In the genomic region with DNA sequence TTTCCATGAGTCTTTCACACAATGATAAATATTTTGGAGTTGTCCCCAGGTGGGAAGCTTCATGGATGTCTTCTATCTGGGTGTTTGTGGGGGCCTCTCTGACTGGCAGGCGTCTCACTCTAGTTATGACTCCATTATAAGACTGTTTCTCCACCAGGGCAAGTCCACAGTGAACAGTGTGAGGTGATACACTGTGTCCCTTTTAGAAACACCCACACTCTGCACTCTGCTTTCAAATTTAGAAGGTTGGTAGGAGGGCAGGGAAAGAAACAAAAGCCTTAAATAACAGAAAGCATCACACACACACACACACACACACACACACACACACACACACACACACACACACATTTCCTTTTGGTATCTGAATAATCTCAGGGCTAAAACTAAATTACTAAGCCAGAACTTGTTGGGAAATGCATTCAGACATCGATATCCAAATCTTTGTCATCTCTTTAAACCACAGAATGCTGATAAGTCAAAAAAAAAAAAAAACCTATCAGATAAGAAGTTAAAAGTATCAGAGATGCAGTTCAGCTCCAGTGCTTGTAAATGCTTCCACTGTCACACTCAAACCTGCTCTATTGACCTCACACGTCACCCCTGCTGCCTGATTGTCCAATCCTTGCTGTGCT, we compare ENCODE assay signal across 23 mouse cellular contexts. TPM values are rescaled to one million over a fixed set of nuclear protein-coding genes. Genes with fewer than 3 reads are reported as not detected.
DNase-seq lines count a peak whose midpoint lies in the region; ATAC-seq lines count a peak whose summit lies in the region.
"Had no signal": no experiment of that assay in that cellular context is flagged by ENCODE, and none has a peak within 500 bp of the region (broad histone marks: within the 10 kb centered on the region; RNA-seq: fewer than 3 reads in every experiment).

No protein-coding gene starts in this region.

- H3K4me3 ChIP-seq in embryonic facial prominence, embryonic 10.5 days = no peak overlapping the region
- H3K4me3 ChIP-seq: embryonic facial prominence, embryonic 15.5 days; erythroblast, embryonic 14.5 days; forebrain, embryonic 10.5 days; forebrain, embryonic 15.5 days; heart, embryonic 12.5 days; hindbrain, embryonic 12.5 days had no signal

- H3K4me1 ChIP-seq in embryonic facial prominence, embryonic 10.5 days = peaks cover 11% of the 10 kb centered on the region
- H3K4me1 ChIP-seq: embryonic facial prominence, embryonic 15.5 days; forebrain, embryonic 15.5 days; hindbrain, embryonic 12.5 days had no signal

- H3K27ac ChIP-seq in embryonic facial prominence, embryonic 10.5 days (replicated peaks) = no peak overlapping the region
- H3K27ac ChIP-seq: embryonic facial prominence, embryonic 15.5 days; forebrain, embryonic 10.5 days; forebrain, embryonic 15.5 days; hindbrain, embryonic 12.5 days had no signal

- peak; percentile 33 for ATAC-seq in activated CD4-positive, CD25-positive, alpha-beta regulatory T cell, adult 4 months
- ATAC-seq: forebrain, embryonic 15.5 days; intestine, postnatal 0 days had no signal

- H3K9me3 ChIP-seq in embryonic facial prominence, embryonic 10.5 days = no peaks in the 10 kb centered on the region
- H3K9me3 ChIP-seq: embryonic facial prominence, embryonic 15.5 days; forebrain, embryonic 10.5 days; forebrain, embryonic 15.5 days; heart, embryonic 12.5 days; hindbrain, embryonic 12.5 days had no signal

- peak; percentile 39 for DNase-seq in urinary bladder, postnatal 14 days (ENCODE audit: low spot score)
- no peak for DNase-seq in urinary bladder, adult 18-20 months (ENCODE audit: low spot score in 2 of 2)
- peak; percentile 51 for DNase-seq in induced T-regulatory cell, adult 2 months (ENCODE audit: low read depth)
- peak; percentile 43 for DNase-seq in naive thymus-derived CD4-positive, alpha-beta T cell, adult 2 months (ENCODE audit: low read depth)
- no peak for DNase-seq in B cell, adult 2 months
- no peak for DNase-seq in embryonic facial prominence, embryonic 10.5 days (ENCODE audit: low spot score)
- no peak for DNase-seq in layer of hippocampus, adult 8-10 months (ENCODE audit: low spot score in 2 of 2)
- DNase-seq: adrenal gland, adult 8-10 months; adrenal gland, postnatal 36 days; cerebellum, adult 11-12 months; cerebellum, adult 9-11 months; cerebellum, postnatal 36 days; gastrocnemius, postnatal 14 days; kidney, adult 9 months had no signal

- H3K27me3 ChIP-seq in embryonic facial prominence, embryonic 10.5 days (replicated peaks; ENCODE audit: low read depth, poor library complexity, severe bottlenecking) = no peaks in the 10 kb centered on the region
- H3K27me3 ChIP-seq: CH12.LX; embryonic facial prominence, embryonic 15.5 days; forebrain, embryonic 15.5 days; heart, embryonic 12.5 days; hindbrain, embryonic 12.5 days had no signal

- WGBS in embryonic facial prominence, embryonic 10.5 days = 71% methylated on average over 3 of the region's 3 CpGs

- no peaks in the 10 kb centered on the region for H3K36me3 ChIP-seq in embryonic facial prominence, embryonic 10.5 days (replicated peaks)
- H3K36me3 ChIP-seq: embryonic facial prominence, embryonic 15.5 days; forebrain, embryonic 10.5 days; forebrain, embryonic 15.5 days; heart, embryonic 12.5 days; hindbrain, embryonic 12.5 days had no signal

RNA-seq across cellular contexts. Expression of a gene that starts 8.4 kb away (rescaled TPM):
- polyA plus RNA-seq in activated CD4-positive, CD25-positive, alpha-beta regulatory T cell, adult 4 months (2017; shearing (Covaris generic)) = 10 to 100 TPM; 36.7 to 43.0 TPM
- 2.0 and 2.6 TPM in 2 replicates for polyA plus RNA-seq in embryonic facial prominence, embryonic 10.5 days (2016; fragmentation: Nextera tagmentation; extraction: Ambion mirVana)
- 10 to 100 TPM; 15.3 to 22.8 (median 19.3) TPM for total RNA-seq in layer of hippocampus, adult 8-10 months (2022)
- total RNA-seq: CH12.LX had no signal

Comparison
In these comparisons a context has a peak if more than half of its experiments do, and no peak if none do; other contexts are left out.
1. DNase-seq: peak in urinary bladder, postnatal 14 days (single experiment), induced T-regulatory cell, adult 2 months (single experiment) and naive thymus-derived CD4-positive, alpha-beta T cell, adult 2 months (single experiment); none in urinary bladder, adult 18-20 months (0 of 2), B cell, adult 2 months (0 of 2), embryonic facial prominence, embryonic 10.5 days (single experiment) and layer of hippocampus, adult 8-10 months (0 of 2).
2. RNA of a gene that starts 8.4 kb away (polyA plus RNA-seq): 36.7 to 43.0 TPM in activated CD4-positive, CD25-positive, alpha-beta regulatory T cell, adult 4 months; 2.0 to 2.6 TPM in embryonic facial prominence, embryonic 10.5 days; every median in the first group is over 10 times any median in the second.